Mouse (Mus musculus) left cerebral cortex, adult 11 months (tissue): Measurements from ENCODE around the gene Tmem150a.

Experiments used
- DNase-seq: peaks from one replicate; pipeline ENCODE4 v3.0.0; 2022; ENCODE audit warnings: low spot score

Gene Tmem150a

GRCm38 (mm10) chr6:72352636-72353405 is 2.4 kb upstream of the Tmem150a start:
- DNase-seq, result no peak

DNA sequence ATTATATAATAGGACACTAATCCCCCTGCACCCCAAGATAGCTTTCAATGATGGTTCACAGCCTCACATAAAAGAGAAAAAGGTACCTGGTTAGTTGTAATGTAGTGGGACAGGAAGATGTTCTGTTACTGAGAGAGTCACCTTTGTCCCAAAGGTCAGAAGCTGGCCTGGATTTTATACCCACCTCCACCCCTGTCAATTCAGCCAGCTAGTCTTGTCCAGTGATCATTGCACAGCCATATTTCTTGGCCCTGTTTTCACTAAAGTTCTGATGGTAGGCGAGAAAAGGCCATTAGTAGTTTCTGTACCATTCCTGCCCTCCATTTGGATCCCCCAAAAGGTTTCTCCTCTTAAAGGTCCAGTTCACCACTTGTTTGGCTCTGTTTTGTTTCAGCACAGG is 1.2 kb upstream of the Tmem150a start:
- no peak for DNase-seq

DNA sequence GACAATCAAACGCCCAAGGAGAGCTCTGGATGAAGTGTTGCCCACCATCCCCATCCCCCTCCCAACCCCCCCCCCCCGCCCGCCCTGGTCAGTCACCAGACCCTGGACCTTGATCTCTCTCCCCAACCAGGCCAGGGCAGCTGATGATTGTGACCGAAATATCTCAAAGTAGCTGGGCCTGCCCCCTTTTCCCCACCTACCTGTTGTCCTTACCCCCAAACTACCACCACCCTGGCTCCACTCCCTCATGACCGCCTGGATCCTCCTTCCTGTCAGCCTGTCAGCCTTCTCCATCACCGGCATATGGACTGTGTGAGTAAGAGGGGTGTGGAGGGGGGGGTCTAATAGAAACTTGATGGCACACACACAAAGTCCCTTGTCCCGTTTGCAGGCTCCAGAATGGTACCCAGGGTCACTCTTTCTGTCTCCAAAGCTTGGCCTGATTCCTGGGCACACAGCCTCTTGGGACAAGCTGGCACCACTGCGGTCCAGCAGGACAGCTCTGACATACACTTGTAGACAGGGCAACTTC is 820 bp downstream of the Tmem150a start:
- DNase-seq, result no peak

- DNase-seq, result no peak
Measured at GRCm38 (mm10) chr6:72357164-72358079, 2.2 kb downstream of the Tmem150a start.

DNA sequence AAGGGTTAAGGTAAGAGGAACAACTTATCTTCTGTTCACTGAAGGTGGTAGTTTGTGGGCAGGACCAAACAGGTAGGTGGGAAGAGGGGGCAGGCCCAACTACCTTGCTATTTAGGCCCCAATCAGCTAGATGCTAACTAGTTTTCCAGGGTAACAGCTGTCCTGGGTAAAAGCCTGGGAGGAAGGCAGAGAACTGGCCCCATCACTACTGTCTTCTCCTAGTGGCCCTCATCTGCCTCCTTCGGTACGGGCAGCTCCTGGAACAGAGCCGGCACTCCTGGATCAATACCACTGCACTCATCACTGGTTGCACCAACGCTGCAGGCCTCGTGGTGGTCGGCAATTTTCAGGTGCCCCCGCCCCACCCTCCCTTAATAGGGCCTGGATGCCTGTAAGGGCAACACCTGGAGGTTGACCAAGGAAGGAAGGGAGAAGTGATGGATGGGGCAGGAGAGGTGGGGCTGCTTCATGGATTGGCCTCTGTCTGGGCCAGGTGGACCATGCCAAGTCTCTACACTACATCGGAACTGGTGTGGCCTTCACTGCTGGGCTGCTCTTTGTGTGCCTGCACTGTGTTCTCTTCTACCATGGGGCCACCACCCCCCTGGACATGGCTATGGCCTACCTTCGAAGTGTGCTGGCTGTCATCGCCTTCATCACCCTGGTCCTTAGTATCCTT is 3.0 kb downstream of the Tmem150a start:
- no peak for DNase-seq

GRCm38 (mm10) chr6:72359343-72359742 is 4.1 kb downstream of the Tmem150a start:
- DNase-seq, result no peak

GRCm38 (mm10) chr6:72359891-72360598 is 4.8 kb downstream of the Tmem150a start:
- no peak for DNase-seq

- no peak for DNase-seq
Measured at GRCm38 (mm10) chr6:72360599-72360935, 5.3 kb downstream of the Tmem150a start.

DNA sequence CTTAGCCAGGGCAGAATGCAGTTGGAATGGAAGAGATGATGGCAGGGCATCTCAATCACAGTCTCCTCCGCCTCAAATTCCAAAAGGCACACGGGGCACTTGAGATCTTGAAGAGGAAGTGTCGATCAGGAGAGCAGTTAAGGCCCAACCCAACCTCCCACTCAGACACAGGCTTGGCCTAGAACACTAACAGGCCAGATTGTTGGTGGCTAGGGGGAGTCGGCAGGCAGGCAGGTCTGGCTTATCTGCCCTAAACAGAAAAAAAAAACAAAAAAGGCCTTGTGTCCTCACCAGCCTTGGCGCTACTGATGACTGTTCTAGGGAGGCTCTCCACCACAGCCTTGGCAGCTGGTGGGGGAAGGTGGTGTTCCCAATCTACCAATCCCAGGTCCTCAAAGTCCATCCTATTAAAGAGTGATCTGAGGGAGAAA is 5.9 kb downstream of the Tmem150a start:
- no peak for DNase-seq

DNA sequence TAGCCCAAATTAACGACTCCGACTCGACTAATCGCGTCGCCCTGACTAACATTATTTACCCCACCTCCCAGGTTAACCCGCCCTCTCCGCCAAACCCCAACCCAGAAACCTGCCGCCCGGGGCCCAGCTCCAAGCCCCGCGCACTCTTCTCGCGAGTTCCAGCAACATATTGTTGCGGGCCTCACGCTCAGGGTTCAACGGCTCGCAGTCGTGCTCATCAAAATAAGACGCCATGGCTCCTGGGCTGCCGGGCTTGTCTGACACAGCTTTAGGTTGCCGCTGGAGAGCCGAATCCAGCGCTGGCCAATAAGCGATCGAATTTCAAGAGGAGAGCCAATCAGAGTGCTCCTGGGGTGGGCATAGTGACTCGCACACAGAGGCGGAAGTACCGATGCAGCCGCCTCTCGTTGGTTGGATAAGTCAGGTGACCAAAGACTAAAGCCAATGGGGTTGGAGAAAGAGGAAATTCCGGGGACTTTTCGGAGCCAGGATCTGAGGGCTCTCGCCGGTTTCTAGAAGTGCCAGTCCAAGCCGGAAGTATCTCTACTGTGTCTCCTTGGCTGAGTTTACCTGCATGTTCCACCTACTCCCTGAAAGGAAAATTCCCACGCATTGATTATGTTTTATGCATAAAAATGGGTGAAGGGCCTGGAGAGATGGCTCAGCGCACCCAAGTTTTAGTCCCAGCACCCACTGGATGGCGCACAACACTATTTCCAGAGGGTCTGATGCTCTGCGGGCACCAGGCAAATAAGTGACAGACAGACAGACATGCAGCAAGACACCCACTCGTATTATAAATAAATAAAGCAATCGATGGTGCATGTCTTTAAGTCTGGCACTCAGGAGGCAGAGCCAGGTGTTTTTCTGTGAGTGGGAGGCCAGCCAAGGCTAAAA is 7.1 kb downstream of the Tmem150a start:
- DNase-seq, result peak; percentile 98

DNA sequence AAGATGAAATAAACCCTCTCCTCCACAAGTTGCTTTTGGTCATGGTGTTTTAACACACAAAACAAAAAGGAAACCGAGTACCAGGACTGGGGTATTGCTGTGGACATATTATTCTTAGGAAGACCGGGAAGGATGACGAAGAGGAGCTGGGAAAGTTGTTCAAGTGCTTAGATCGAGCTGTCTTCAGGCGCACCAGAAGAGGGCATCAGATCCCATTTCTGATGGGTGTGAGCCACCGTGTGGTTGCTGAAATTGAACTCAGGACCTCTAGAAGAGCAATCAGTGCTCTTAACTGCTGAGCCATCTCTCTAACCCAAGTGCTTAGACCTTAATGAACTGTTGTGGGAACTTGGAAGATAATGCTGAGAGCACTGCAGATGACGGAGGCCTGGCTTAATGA is 8.8 kb downstream of the Tmem150a start:
- DNase-seq, result no peak

GRCm38 (mm10) chr6:72364985-72365384 is 9.7 kb downstream of the Tmem150a start:
- DNase-seq, result no peak

GRCm38 (mm10) chr6:72366304-72366703 is 11.1 kb downstream of the Tmem150a start:
- DNase-seq, result no peak

- DNase-seq, result no peak
Measured at GRCm38 (mm10) chr6:72366844-72367443, 11.7 kb downstream of the Tmem150a start, which contains the start of gene Rnf181. Gene Rnf181 (minus strand): TSS chr6:72366956.

DNA sequence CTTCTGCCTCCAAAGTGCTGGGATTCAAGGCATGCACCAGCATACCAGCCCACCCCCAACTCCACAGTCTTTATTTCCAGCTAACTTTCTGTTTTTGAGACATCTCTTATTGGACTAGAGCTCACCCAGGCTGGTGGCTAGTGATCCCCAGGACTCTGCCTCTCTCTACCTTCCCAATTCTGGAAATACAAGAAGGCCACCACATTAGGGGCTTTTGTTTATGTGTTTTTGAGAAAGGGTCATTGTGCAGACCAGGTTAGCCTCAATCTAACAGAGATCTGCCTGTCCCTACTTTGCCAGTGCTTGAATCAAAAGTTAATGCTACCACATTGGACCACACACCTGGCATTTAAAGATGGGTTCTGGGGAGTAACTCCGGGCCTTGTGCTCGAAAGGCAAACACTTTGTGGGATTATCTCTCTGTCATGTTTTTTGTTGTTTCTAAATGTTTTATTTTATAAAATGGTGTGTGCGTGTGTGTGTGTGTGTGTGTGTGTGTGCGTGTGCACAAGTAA is 12.3 kb downstream of the Tmem150a start:
- no peak for DNase-seq

DNA sequence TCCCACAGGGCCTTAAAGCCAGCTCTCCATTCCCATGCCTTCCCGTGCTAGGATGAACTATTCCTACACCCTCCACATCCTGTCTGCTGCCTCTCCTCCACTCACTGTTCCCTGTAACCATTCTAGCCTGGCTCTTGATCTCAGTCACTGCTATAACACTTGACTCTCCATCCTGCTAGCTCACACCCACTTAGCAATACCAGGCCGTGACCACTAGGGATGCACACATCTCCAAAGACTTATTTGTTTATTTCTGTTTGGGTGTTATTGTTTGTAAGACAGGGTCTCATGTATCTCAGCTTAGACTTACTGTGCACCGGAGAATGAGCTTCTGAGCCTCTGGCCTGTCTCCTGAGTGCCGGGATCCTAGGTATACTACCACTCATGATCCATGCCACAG is 14.3 kb downstream of the Tmem150a start:
- no peak for DNase-seq

- no peak for DNase-seq
Measured at GRCm38 (mm10) chr6:72370091-72370490, 14.8 kb downstream of the Tmem150a start.

GRCm38 (mm10) chr6:72371147-72371546 is 15.9 kb downstream of the Tmem150a start:
- no peak for DNase-seq

- DNase-seq, result no peak
Measured at GRCm38 (mm10) chr6:72371571-72371970, 16.3 kb downstream of the Tmem150a start.

DNA sequence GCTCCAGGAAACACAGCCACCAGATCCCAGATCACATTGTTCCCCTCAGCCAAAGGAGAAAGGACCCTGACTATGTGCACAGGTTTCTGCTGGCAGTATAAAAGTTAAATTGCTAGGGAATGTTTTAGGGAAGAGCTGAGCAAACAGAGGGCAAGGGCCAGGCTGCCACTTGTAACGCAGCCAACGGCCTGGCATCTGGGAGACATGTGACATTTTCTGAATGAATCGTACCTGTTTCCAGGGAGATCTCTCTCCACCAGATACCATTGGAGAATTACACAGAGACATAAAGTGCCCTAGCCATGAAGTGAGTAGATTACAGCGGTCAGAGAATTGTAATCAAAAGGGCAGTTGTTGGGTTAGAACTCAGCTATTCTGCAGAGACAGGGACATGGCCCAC is 17.9 kb downstream of the Tmem150a start:
- DNase-seq, result no peak
